Mouse (Mus musculus) testis, adult 2 months (tissue): Measurements from ENCODE around the gene Tmem119.

Source experiments
- CTCF ChIP-seq: fragments of 200-500 bp; IDR thresholded peaks from 2 replicates; pipeline ENCODE4 v1.5.1; 2012; ENCODE audit warnings: low read depth, mild to moderate bottlenecking, inconsistent platforms, low read length, moderate library complexity; ENCODE audit not compliant: control insufficient read depth, insufficient read depth, insufficient replicate concordance
- POLR2A ChIP-seq: fragments of 200-500 bp; IDR thresholded peaks from 2 replicates; pipeline ENCODE4 v1.6.1; 2012; ENCODE audit warnings: low read depth, mild to moderate bottlenecking, inconsistent platforms, low read length, moderate library complexity; ENCODE audit not compliant: control insufficient read depth

- TF ChIP-seq CTCF (no peak), POLR2A (no peak)
Observed at GRCm38 (mm10) chr5:113781254-113781653, 19.1 kb downstream of the Tmem119 start.
